Mouse (Mus musculus) heart, embryonic 15.5 days (tissue): ENCODE data around the gene Lmx1b. TPM values are rescaled to one million over a fixed set of nuclear protein-coding genes. Genes with fewer than 3 reads are reported as not detected.

Experiments
- ATAC-seq: fragments of 200-750 bp; cut with Nextera tagmentation; replicated peaks from 2 replicates; pipeline ENCODE4 v1.8.0; 2017; ENCODE audit warnings: low read depth, moderate TSS enrichment; ENCODE audit not compliant: insufficient number of reproducible peaks, insufficient read depth, low FRiP score
- H3K27ac ChIP-seq: fragments of 300-500 bp; sonication (generic); 2 replicates; pipeline ENCODE4 v1.5.1; 2015; ENCODE audit warnings: mild to moderate bottlenecking, inconsistent platforms
- H3K27me3 ChIP-seq: fragments of 300-500 bp; sonication (generic); 2 replicates; pipeline ENCODE4 v1.6.1; 2015; ENCODE audit warnings: inconsistent platforms
- H3K36me3 ChIP-seq: fragments of 300-500 bp; sonication (generic); 2 replicates; pipeline ENCODE4 v1.6.1; 2015; ENCODE audit warnings: mild to moderate bottlenecking, inconsistent platforms
- H3K4me1 ChIP-seq: fragments of 300-500 bp; sonication (generic); replicated peaks from 2 replicates; pipeline ENCODE4 v1.6.1; 2015; ENCODE audit warnings: inconsistent platforms
- H3K4me2 ChIP-seq: fragments of 300-500 bp; sonication (generic); 2 replicates; pipeline ENCODE4 v1.6.1; 2015; ENCODE audit warnings: inconsistent platforms, mild to moderate bottlenecking, moderate library complexity
- H3K4me3 ChIP-seq: fragments of 300-500 bp; sonication (generic); 2 replicates; pipeline ENCODE4 v1.5.1; 2015; ENCODE audit warnings: mild to moderate bottlenecking, inconsistent platforms
- H3K9ac ChIP-seq: fragments of 300-500 bp; sonication (generic); 2 replicates; pipeline ENCODE4 v1.6.1; 2015; ENCODE audit warnings: mild to moderate bottlenecking, inconsistent platforms
- H3K9me3 ChIP-seq: fragments of 300-500 bp; sonication (generic); replicated peaks from 2 replicates; pipeline ENCODE4 v1.6.1; 2016; ENCODE audit warnings: inconsistent platforms
- whole genome bisulfite sequencing: fragments of 180-500 bp; shearing (Covaris S2); methylation state at CpG from one replicate; pipeline ENCODE4 v1.1.7; 2015; ENCODE audit warnings: mixed read lengths; 5-methylcytosine and 5-hydroxymethylcytosine counted together
- polyA plus RNA-seq: library from polyadenylated mRNA; unstranded; fragments of >200 nt; fragmentation: Nextera tagmentation; extraction: Ambion mirVana; gene quantifications from 2 replicates; pipeline ENCODE4 v1.2.1, GENCODE M21; 2015

The Lmx1b gene
- polyA plus RNA-seq, 1 experiment from 2014 or later: not detected

GRCm38 (mm10) chr2:33546051-33546450, 94.3 kb downstream of the Lmx1b start:
- Histone ChIP-seq H3K9me3 (no peaks in the 10 kb centered on the region), H3K4me3 (no peak overlapping the region), H3K27ac (no peak overlapping the region), H3K27me3 (peaks cover 55% of the 10 kb centered on the region), H3K4me1 (peaks cover 18% of the 10 kb centered on the region), H3K36me3 (no peaks in the 10 kb centered on the region), H3K9ac (no peak overlapping the region), H3K4me2 (no peak overlapping the region)
- no peak for ATAC-seq
- WGBS: 70% methylated on average over 5 of the region's 5 CpGs

DNA sequence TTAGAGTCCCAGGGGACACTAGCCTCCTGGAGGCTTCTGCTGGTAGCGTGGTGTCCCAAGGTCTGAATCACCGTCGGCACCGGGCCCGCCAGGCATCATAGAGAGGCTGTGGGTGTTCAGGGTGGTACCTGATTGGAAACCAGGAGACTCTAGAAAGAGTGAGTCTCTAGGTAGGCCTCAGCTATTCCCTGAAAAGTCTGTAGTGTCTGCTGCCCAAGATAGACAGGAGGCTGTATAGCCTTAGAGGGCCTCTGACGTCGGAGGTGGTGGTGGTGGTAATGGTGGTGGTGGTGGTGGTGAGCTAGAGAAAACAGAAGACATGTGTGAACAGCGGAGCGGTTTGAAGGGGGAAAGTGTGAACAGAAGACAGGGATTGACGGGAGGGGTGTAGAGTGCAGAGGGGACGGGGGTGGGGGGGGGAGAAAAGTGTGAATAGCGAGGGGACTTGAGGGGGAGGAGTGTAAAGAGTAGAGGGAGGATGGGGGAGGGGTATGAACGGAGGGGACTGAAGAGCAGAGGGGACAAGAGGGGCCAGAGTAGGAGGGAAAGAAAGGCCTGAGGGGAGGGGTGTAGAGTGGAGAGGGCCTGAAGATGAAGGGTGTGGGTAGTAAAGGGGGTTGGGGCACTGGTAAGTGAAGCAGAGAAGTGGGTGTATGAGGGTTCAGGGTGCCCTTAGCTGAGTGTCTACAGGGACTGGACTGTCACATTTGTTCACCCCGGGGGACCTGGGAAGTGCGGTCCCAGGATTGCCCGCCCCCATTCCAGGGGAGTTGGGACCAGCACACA, 95.3 kb downstream of the Lmx1b start:
- 21% methylated on average over 16 of the region's 16 CpGs for WGBS
- Histone ChIP-seq H3K27me3 (peaks cover 62% of the 10 kb centered on the region), H3K36me3 (no peaks in the 10 kb centered on the region), H3K9ac (no peak overlapping the region), H3K27ac (no peak overlapping the region), H3K4me1 (peaks cover 18% of the 10 kb centered on the region), H3K9me3 (no peaks in the 10 kb centered on the region), H3K4me2 (peak overlapping the region; percentile 91), H3K4me3 (peak overlapping the region; percentile 54)
- no peak for ATAC-seq

GRCm38 (mm10) chr2:33544203-33544762, 96.0 kb downstream of the Lmx1b start:
- Histone ChIP-seq H3K4me3 (peak overlapping the region; percentile 54), H3K27ac (no peak overlapping the region), H3K4me2 (peak overlapping the region; percentile 91), H3K4me1 (peaks cover 18% of the 10 kb centered on the region), H3K9ac (peak overlapping the region; percentile 41), H3K36me3 (no peaks in the 10 kb centered on the region), H3K9me3 (no peaks in the 10 kb centered on the region), H3K27me3 (peaks cover 69% of the 10 kb centered on the region)
- under 1% methylated on average over 36 of the region's 43 CpGs for WGBS
- ATAC-seq: peak; percentile 23; the same call in 1 of the 2 replicates

- Histone ChIP-seq H3K4me1 (peaks cover 18% of the 10 kb centered on the region), H3K9ac (peak overlapping the region; percentile 41), H3K27ac (no peak overlapping the region), H3K4me2 (peak overlapping the region; percentile 91), H3K9me3 (no peaks in the 10 kb centered on the region), H3K4me3 (peak overlapping the region; percentile 54), H3K36me3 (no peaks in the 10 kb centered on the region), H3K27me3 (peaks cover 75% of the 10 kb centered on the region)
- 3% methylated on average over 34 of the region's 38 CpGs for WGBS
- peak; percentile 41 for ATAC-seq
Measured at GRCm38 (mm10) chr2:33543429-33544202, 96.7 kb downstream of the Lmx1b start.

DNA sequence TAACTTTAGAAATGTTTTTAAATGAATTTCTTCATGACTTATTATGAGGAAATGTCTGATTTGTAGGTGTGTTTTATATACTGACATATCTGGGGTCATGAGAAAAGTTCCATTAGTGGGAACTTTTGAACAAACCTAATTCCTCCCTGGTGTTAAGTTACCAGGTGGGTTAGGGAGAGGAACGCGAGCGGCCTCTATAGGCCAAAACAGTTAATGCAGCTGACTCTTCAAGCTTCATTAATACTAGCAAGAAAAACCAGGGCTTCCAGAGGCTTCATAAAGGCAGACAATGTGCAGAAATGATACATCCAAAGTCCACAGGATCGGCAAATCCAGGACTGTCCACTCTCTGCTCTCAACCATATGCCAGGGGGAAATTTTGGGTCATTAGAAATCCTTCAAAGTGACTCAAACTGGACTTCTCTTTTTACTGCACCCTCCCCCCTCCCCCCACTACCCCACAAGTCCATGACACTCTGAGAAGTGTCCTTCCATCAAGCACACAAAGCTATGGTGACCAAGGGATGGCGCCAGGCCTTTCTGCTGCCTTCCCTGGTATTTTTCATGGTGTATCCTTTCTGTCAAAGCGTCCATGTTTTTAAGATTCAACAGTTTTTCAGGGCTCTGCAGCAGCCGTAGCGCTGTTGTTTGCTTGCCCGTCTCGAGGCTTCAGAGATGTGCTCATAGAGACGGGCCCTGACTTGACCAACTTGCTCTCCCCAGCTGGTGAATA, 97.4 kb downstream of the Lmx1b start:
- Histone ChIP-seq H3K36me3 (no peaks in the 10 kb centered on the region), H3K9me3 (no peaks in the 10 kb centered on the region), H3K4me1 (peaks cover 18% of the 10 kb centered on the region), H3K9ac (no peak overlapping the region), H3K4me2 (no peak overlapping the region), H3K27me3 (peaks cover 82% of the 10 kb centered on the region), H3K27ac (no peak overlapping the region), H3K4me3 (0 out of 2 replicates have a peak overlapping the region, but pooled peaks have one; percentile 54)
- ATAC-seq: no peak
- WGBS: 7% methylated on average over 11 of the region's 11 CpGs

DNA sequence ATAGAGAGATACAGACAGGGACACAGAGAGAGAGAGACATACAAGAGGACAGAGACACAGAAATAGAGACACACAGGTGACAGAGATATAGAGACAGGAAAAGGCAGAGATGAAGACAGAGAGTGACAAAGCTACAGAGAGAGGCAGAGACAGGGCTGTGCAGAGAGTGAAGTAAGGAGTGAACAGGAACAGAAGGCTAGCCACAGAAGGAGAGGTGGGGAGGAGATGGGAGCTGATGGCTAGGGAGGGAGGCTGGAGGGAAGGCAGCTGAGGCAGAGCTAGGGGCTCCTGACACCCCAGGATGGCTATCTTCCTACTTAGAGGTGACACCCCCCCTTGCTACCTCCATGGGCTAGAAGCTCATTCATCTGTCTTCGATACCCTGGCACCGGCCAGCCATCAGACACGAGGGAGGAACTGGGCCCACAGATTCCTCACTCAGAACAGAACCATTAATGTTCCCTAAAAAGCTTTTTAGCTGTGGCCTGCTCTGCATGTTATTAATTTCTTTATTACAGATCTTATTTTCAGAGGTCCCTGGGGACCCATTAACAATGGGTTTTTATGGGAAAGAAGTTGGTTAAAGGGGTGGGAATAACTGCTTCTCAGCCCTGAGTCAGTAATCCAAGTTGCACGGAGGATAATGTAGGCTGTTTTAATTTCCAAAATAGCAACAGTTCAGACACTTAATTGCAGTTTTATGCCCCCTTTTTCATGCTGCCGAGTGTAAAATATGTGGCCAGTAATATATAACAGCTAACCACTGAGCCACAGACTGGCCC, 114.8 kb downstream of the Lmx1b start:
- no peak for ATAC-seq
- no peak overlapping the region for H3K27ac ChIP-seq
- WGBS: 65% methylated on average over 5 of the region's 5 CpGs

DNA sequence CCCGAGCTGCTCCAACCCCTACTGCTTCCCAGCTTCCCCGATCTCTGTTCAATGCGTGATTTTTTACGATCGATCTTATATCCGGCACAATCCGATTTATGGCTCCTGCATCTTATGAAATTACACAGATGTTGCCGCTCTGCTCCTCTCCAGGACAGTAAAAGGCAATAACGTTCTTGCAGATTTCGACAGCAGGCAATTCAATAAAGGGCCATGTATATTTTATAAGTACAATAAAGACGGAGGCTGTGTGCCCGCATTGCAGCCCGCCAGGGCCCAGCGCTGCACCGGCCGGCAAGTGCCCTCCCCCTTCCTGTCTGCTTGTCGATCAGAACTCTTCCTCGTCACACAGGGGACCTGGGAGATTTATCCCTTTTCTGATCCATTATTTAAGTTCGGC, 124.5 kb downstream of the Lmx1b start:
- Histone ChIP-seq H3K27ac (no peak overlapping the region), H3K36me3 (no peaks in the 10 kb centered on the region), H3K9me3 (no peaks in the 10 kb centered on the region), H3K9ac (no peak overlapping the region), H3K4me3 (no peak overlapping the region), H3K4me2 (no peak overlapping the region), H3K4me1 (no peaks in the 10 kb centered on the region), H3K27me3 (peaks cover 19% of the 10 kb centered on the region; the same call in 1 of the 2 replicates)
- 71% methylated on average over 19 of the region's 19 CpGs for WGBS
- ATAC-seq: no peak

More for the DNA sequence above, 114.8 kb downstream of the Lmx1b start:
- Histone ChIP-seq H3K9me3 (no peaks in the 10 kb centered on the region), H3K4me3 (no peak overlapping the region), H3K9ac (no peak overlapping the region), H3K4me2 (no peak overlapping the region), H3K36me3 (no peaks in the 10 kb centered on the region), H3K27me3 (no peaks in the 10 kb centered on the region), H3K4me1 (no peaks in the 10 kb centered on the region)

DNA sequence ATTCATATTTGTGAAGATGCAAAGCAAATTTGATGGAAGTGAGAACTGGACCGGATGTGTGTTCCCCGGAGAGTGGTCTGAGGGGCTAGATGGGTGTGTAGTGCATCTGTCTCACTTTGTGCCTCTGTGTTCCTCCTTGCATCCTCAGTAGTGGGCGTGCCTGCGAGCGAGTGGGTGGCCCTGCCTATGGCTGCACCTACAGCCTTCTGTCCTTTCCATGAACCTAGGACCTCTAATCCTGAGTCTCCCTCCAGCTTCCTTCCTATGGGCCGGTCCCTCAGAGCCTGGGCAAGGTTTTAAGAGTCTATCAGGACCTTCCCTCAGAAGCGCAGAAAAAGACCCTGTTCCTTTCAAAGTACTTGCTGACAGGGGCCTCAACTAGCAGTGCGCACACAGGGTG, 124.9 kb downstream of the Lmx1b start:
- no peak for ATAC-seq
- Histone ChIP-seq H3K36me3 (no peaks in the 10 kb centered on the region), H3K4me3 (no peak overlapping the region), H3K27me3 (peaks cover 19% of the 10 kb centered on the region; the same call in 1 of the 2 replicates), H3K9ac (no peak overlapping the region), H3K27ac (no peak overlapping the region), H3K4me2 (no peak overlapping the region), H3K9me3 (no peaks in the 10 kb centered on the region), H3K4me1 (no peaks in the 10 kb centered on the region)
- WGBS: 75% methylated on average over 8 of the region's 8 CpGs
